Mouse (Mus musculus): ENCODE data around the gene Bdh1. TPM values are rescaled to one million over a fixed set of nuclear protein-coding genes. Genes with fewer than 3 reads are reported as not detected.

The Bdh1 gene
- polyA plus RNA-seq, 1 experiment: 0.54 TPM

DNA sequence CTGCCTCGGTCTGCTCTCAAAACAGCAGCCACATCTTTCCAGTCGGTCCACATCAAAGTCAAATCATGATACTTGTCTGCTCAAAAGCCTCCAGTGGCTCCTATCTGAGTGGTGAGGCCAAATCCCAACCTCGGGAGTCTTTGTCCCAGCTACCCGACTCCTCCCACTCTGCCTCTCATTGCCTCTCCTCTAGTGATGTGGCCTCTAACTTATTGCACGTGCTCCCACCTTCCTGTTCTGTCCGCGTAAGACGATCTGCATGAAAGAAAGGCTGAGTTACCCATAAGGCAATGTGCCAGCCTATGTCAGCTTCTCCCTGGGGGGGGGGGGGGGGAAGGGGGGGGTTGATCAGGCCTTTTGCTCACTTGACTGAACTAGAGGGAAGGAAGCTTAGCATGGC lies 20.0 kb upstream of the Bdh1 start:
- Histone ChIP-seq H3K36me3 (ENCODE audit: control insufficient read depth, insufficient read depth) (no peaks in the 10 kb centered on the region), H3K27me3 (ENCODE audit: control insufficient read depth, insufficient read depth, insufficient read length) (no peaks in the 10 kb centered on the region), H3K4me3 (ENCODE audit: insufficient read depth, poor library complexity, severe bottlenecking) (no peak overlapping the region), H3K79me2 (ENCODE audit: control insufficient read depth, insufficient read depth) (no peaks in the 10 kb centered on the region), H3ac (ENCODE audit: control insufficient read depth, insufficient read length, low read depth) (no peak overlapping the region), H3K79me3 (ENCODE audit: low read depth) (no peaks in the 10 kb centered on the region)
- TF ChIP-seq USF1 (IDR thresholded peaks at IDR 0.05; ENCODE audit: low read depth) (no peak), MAX (IDR thresholded peaks at IDR 0.05) (no peak), FOSL1 (IDR thresholded peaks at IDR 0.05; ENCODE audit: insufficient read depth, low read length, poor library complexity, severe bottlenecking) (no peak)

DNA sequence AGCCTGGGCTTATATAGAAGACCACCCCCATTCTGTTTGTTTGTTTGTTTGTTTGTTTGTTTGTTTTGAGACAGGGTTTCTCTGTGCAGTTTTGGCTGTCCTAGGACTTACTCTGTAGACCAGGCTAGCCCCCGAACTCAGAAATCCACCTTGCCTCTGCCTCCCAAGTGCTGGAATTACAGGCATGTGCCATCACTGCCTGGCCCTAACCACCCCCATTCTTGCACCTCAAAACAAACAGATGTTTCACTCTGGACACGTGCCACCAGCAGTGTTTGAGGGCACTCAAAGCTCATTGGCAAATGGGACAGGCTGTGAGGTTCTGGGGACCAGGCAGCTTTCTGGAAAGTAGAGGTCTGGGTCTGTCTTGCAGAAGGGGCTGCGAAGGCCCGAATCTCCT lies 18.1 kb upstream of the Bdh1 start:
- TF ChIP-seq MAX (IDR thresholded peaks at IDR 0.05): no peak
- TF ChIP-seq USF1 (IDR thresholded peaks at IDR 0.05; ENCODE audit: low read depth): no peak
- no peak for TF ChIP-seq CTCF (IDR thresholded peaks at IDR 0.05; ENCODE audit: control insufficient read depth, insufficient read depth, insufficient read length)
- Histone ChIP-seq H3ac (ENCODE audit: control insufficient read depth, insufficient read length, low read depth) (no peak overlapping the region), H3K79me3 (ENCODE audit: low read depth) (no peaks in the 10 kb centered on the region), H3K79me2 (ENCODE audit: control insufficient read depth, insufficient read depth) (no peaks in the 10 kb centered on the region), H3K4me3 (ENCODE audit: insufficient read depth, poor library complexity, severe bottlenecking) (no peak overlapping the region), H3K36me3 (ENCODE audit: control insufficient read depth, insufficient read depth) (no peaks in the 10 kb centered on the region), H3K27me3 (ENCODE audit: control insufficient read depth, insufficient read depth, insufficient read length) (no peaks in the 10 kb centered on the region)

DNA sequence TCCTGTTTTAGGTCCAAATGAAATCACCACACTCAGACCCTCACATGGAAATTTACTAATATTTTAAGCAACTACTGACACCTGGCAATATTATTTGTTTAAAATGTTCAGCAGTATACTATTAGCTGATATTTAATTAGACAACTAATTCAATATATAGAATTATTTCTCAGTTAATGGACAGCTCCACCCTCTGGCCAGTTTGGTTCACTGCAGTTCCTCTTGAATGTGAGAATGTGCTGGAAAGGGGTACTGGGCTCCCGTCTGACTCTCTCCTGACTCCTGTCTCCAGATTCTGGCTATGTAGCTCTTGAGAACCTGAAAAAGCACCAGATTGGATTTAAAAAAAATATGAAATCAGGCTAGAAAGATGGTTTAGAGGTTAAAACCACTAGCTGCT lies 17.0 kb upstream of the Bdh1 start:
- Histone ChIP-seq H3K79me3 (ENCODE audit: low read depth) (no peaks in the 10 kb centered on the region), H3K27me3 (ENCODE audit: control insufficient read depth, insufficient read depth, insufficient read length) (no peaks in the 10 kb centered on the region), H3K79me2 (ENCODE audit: control insufficient read depth, insufficient read depth) (no peaks in the 10 kb centered on the region), H3ac (ENCODE audit: control insufficient read depth, insufficient read length, low read depth) (no peak overlapping the region), H3K4me3 (ENCODE audit: insufficient read depth, poor library complexity, severe bottlenecking) (no peak overlapping the region), H3K36me3 (ENCODE audit: control insufficient read depth, insufficient read depth) (no peaks in the 10 kb centered on the region)
- TF ChIP-seq CEBPB (IDR thresholded peaks at IDR 0.05; ENCODE audit: low read depth) (no peak), MYOD1 (IDR thresholded peaks at IDR 0.05; ENCODE audit: control insufficient read depth, insufficient read length, low read depth) (no peak), CTCF (IDR thresholded peaks at IDR 0.05; ENCODE audit: control insufficient read depth, insufficient read depth, insufficient read length) (no peak), USF1 (IDR thresholded peaks at IDR 0.05; ENCODE audit: low read depth) (no peak), FOSL1 (IDR thresholded peaks at IDR 0.05; ENCODE audit: insufficient read depth, low read length, poor library complexity, severe bottlenecking) (no peak), MAX (IDR thresholded peaks at IDR 0.05) (no peak), MYOG (IDR thresholded peaks at IDR 0.05; ENCODE audit: control insufficient read depth, extremely low read depth, insufficient read length) (no peak)

DNA sequence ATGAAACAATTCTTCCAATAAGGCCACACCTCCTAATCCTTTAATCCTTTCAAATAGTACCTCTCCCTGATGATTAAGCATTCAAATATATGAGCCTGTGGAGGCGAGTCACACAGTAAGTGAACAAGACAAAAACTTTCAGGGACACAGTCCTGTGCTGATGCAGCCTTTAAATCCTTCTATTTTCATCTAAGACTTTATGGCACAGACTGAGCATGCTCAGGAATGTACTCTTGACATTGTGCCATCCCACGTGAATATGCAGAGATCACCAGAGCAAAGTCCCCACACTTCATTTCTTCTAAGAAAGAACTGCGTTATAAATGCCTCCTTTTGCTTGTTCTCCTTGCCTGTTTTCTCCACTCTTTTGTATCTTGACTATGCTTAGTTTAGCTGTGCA lies 14.2 kb upstream of the Bdh1 start:
- no peak for TF ChIP-seq MAX (IDR thresholded peaks at IDR 0.05)
- no peak for TF ChIP-seq FOSL1 (IDR thresholded peaks at IDR 0.05; ENCODE audit: insufficient read depth, low read length, poor library complexity, severe bottlenecking)
- TF ChIP-seq CTCF (IDR thresholded peaks at IDR 0.05; ENCODE audit: control insufficient read depth, insufficient read depth, insufficient read length): no peak
- no peak for TF ChIP-seq CEBPB (IDR thresholded peaks at IDR 0.05; ENCODE audit: low read depth)
- TF ChIP-seq MYOG (IDR thresholded peaks at IDR 0.05; ENCODE audit: control insufficient read depth, extremely low read depth, insufficient read length): no peak
- TF ChIP-seq USF1 (IDR thresholded peaks at IDR 0.05; ENCODE audit: low read depth): no peak
- TF ChIP-seq MYOD1 (IDR thresholded peaks at IDR 0.05; ENCODE audit: control insufficient read depth, insufficient read length, low read depth): no peak
- H3ac ChIP-seq (ENCODE audit: control insufficient read depth, insufficient read length, low read depth): no peak overlapping the region
- H3K27me3 ChIP-seq (ENCODE audit: control insufficient read depth, insufficient read depth, insufficient read length): no peaks in the 10 kb centered on the region
- no peak overlapping the region for H3K4me3 ChIP-seq (ENCODE audit: insufficient read depth, poor library complexity, severe bottlenecking)
- no peaks in the 10 kb centered on the region for H3K79me3 ChIP-seq (ENCODE audit: low read depth)
- H3K79me2 ChIP-seq (ENCODE audit: control insufficient read depth, insufficient read depth): no peaks in the 10 kb centered on the region
- H3K36me3 ChIP-seq (ENCODE audit: control insufficient read depth, insufficient read depth): no peaks in the 10 kb centered on the region

DNA sequence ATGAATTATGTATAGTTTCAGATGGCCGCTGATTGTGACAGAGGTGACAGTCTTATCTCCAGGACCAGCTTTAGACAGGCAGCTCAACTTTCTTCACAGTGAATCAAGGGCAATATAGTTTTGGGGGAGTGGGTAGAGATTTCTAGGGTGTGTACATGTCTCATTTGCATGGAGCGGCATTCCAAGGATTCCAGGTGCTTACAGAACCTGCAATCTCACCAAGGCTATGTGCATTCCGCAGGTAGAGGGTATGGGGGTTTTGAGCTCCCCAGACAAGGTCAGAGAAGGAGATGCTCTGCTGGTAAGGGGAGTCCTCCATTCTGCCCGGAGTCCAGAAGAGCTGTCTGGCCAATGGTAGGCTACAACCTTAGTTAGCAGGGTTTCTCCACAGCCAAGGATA lies 11.1 kb upstream of the Bdh1 start:
- H3K4me3 ChIP-seq (ENCODE audit: insufficient read depth, poor library complexity, severe bottlenecking): no peak overlapping the region
- no peak for TF ChIP-seq FOSL1 (IDR thresholded peaks at IDR 0.05; ENCODE audit: insufficient read depth, low read length, poor library complexity, severe bottlenecking)
- TF ChIP-seq USF1 (IDR thresholded peaks at IDR 0.05; ENCODE audit: low read depth): no peak
- no peak for TF ChIP-seq MYOD1 (IDR thresholded peaks at IDR 0.05; ENCODE audit: control insufficient read depth, insufficient read length, low read depth)
- TF ChIP-seq MAX (IDR thresholded peaks at IDR 0.05): no peak
- no peak for TF ChIP-seq MYOG (IDR thresholded peaks at IDR 0.05; ENCODE audit: control insufficient read depth, extremely low read depth, insufficient read length)
- no peaks in the 10 kb centered on the region for H3K79me3 ChIP-seq (ENCODE audit: low read depth)
- no peaks in the 10 kb centered on the region for H3K79me2 ChIP-seq (ENCODE audit: control insufficient read depth, insufficient read depth)
- no peaks in the 10 kb centered on the region for H3K27me3 ChIP-seq (ENCODE audit: control insufficient read depth, insufficient read depth, insufficient read length)
- no peak overlapping the region for H3ac ChIP-seq (ENCODE audit: control insufficient read depth, insufficient read length, low read depth)
- no peaks in the 10 kb centered on the region for H3K36me3 ChIP-seq (ENCODE audit: control insufficient read depth, insufficient read depth)

DNA sequence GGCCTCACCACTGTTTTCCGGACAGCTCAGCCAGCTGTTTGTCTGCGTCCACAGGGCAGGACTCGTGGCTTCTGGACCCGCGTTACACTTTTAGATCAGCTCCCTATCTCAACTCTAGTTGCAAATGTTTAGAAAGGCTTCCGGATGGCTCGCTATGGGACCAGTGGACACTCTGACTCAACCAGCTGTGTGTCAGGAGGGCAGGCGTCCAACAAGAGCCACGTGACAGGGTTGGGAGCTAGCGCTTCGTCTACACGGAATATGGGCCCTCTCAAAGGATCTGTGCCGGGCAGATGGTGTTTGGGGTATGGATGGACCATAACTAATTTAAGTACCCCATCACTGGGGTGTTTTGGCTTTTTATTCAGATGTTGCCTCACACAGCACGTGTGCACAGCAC lies 9.8 kb upstream of the Bdh1 start:
- Histone ChIP-seq H3K36me3 (ENCODE audit: control insufficient read depth, insufficient read depth) (no peaks in the 10 kb centered on the region), H3K79me3 (ENCODE audit: low read depth) (no peaks in the 10 kb centered on the region), H3ac (ENCODE audit: control insufficient read depth, insufficient read length, low read depth) (no peak overlapping the region), H3K4me3 (ENCODE audit: insufficient read depth, poor library complexity, severe bottlenecking) (no peak overlapping the region), H3K79me2 (ENCODE audit: control insufficient read depth, insufficient read depth) (no peaks in the 10 kb centered on the region), H3K27me3 (ENCODE audit: control insufficient read depth, insufficient read depth, insufficient read length) (no peaks in the 10 kb centered on the region)
- TF ChIP-seq USF1 (IDR thresholded peaks at IDR 0.05; ENCODE audit: low read depth): peak; percentile 92
- TF ChIP-seq MYOD1 (IDR thresholded peaks at IDR 0.05; ENCODE audit: control insufficient read depth, insufficient read length, low read depth): no peak

Data from C2C12 (cell line).